Mouse (Mus musculus) spleen, adult 18-20 months (tissue): ENCODE data around the gene Fkbp5.
"Not testable (repeated sequence)": the region's sequence is repeated elsewhere in the genome, so short reads cannot be mapped to it uniquely, and the experiment has no call there.

Experiments
- DNase-seq, 2 experiments: peaks; one replicate each; pipeline ENCODE4 v3.0.0; 2022; ENCODE audit warnings: mixed read lengths in 2 of 2

The Fkbp5 gene

DNA sequence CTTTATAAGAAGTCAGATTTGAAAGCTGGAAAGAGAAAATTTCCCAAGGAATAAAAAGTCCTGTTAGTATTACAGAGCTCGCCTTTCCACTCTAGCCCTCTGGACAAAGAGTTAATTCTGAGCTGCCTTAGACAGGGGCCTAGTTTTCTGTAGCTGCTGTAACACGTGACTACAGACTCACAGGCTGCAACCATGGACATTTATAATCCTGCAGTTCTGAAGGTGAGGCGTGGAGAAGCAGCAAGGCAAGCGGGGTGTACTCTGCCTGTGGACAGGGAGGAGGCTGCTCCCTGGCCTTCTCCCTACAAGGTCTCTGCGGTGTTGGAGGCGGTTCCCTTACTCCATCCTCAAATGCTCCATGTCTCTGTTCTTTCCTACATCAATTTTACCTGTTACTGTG, 64.4 kb downstream of the Fkbp5 start:
- DNase-seq: no peak

DNA sequence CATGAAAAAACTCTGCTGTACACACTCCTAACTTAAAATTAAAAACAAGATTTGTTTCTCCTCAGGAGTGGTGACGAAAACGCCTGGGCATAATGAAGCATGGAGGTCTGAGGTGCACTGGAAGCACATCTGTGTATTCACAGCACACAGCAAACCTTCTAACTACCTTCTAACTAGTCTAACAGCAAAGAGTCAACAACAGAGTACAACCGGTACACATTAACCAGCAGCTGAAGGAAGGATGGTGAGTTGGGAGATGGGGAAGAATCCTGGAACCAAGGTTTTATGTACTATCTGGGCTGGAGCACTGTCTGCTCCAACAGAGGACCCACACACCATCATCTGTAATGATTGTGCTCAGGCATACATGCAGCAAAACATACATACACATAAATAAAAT, 65.4 kb downstream of the Fkbp5 start:
- no peak for DNase-seq

DNA sequence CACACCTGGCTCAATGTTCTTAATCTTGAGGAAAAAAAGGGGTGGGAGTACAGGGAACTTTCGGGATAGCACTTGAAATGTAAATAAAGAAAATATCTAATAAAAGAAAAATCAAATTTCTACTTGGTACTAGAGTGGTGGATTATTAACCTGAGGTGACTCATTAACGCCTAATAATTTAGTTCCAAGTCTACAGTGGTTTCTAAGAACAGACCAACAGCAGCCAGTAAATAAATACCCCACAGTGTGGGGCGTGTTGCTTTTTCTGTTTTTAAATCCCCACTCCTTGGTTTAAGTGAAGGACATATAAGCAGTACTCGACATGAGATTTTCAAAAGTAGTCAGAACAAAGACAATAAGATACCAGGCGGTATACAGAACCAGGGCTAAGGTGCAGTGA, 65.8 kb downstream of the Fkbp5 start:
- no peak for DNase-seq

DNA sequence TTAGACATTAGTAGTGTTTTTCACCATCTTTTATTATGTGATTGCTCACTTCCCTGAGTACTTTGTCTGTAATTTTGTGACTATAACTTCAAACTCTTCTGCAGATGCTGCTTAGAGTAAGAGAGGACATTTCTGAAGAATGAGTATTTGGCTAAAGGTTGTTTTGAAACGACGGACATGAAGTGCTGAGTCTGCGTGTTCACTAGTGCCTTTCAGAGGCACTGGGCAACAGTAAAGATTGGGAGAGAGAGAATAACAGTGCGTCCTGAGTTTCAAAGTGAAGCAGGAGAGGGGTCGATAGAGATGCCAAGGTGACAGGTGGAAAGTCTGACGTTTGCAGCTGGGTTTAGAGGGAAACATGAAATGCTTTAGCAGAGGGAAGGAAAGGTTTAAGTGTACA, 69.1 kb downstream of the Fkbp5 start:
- no peak for DNase-seq

DNA sequence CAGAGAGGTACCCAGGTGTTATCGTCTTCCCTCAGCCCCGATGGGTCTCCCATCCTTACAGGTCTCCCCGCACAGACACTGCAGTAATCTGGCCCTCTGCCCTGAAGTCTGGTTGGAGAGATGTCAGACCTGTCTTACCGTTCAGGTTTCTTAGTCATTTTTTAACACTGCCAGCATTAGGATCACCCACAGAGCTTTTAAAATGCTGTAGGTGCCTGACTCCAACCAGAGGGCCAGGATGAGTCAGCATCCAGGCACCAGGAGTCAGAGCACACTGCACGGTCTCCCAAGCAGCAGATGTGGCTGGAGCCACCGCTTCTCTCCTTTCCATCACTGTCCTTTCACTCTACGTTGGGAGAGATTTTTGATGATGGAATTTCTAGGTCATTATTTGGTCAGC, 69.5 kb downstream of the Fkbp5 start:
- DNase-seq: no peak

DNA sequence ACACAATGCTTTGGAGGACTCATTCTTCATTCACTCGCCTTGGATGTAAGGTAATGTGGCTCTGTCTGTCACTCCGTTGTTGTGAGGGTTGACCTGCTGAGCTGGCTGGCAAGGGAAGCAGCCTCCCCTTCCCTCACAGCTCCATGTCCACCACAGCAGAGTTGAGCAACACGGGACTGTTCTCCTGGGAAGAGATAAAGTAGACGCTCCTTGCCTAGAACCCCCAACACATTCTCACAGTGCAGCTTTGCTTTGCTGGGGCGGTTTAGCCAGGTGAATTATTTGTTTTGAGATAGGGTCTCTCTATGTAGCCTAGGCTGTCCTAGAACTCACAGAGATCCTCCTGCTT, 70.5 kb downstream of the Fkbp5 start:
- DNase-seq: no peak

DNA sequence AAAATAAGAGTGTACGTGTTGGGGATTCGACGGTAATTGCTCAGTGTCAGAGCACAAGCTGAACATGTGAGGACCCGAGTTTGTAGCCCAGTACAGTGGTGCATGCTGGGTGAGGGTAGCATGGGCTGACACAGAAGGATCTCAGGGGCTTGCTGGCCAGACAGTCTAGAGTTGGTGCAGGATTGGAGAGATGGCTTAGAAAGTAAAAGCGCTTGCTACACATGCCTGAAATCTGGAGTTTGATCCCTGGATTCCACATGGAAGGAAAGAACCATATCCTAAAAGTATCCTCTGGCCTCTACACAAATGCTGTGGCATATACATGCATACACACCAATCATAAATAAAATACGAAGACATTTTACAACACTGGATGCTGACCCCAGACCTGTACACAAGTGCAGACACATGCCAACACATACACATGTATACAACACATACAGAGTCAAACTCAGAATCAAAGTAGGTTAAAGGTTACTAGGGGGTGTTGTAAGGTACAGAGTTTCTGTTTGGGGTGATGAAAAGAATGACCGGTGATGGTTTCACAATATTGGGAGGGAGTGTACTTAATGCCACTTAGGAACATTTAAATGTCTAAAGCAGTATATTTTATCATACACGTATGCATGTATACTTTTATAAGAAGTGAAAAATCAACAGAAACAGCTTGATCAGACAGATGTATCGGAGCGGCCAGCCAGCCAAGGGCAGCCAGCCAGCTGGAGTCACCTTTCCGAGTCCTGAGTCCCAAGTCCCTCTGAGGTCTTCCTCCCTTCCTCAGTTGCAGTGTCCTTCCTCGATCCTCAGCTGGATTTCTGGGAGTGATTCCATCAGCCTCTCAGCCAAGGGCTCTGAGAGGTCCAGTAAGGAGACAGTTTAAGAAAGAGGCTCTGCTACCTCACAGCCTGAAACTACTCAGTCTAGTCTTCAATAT, 71.2 kb downstream of the Fkbp5 start:
- no peak for DNase-seq

DNA sequence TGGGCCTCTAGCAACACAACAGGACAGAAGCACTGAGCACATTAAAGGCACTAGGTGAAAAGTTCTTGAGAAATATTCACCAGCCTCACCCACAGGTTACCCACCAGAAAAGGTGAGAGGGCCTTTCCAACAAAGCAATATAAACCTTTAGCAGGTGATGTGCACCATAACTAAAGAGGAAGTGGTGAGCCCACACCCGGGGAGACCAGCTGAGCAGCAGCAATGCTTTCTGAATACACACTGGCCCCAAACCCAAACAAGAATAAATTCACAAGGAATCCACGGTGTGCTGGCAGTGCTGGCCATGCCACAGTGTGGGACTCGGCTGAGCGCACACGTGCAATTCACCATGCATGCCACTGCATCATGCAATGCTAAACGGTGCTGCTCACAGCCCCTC, 74.7 kb downstream of the Fkbp5 start:
- DNase-seq: no peak

DNA sequence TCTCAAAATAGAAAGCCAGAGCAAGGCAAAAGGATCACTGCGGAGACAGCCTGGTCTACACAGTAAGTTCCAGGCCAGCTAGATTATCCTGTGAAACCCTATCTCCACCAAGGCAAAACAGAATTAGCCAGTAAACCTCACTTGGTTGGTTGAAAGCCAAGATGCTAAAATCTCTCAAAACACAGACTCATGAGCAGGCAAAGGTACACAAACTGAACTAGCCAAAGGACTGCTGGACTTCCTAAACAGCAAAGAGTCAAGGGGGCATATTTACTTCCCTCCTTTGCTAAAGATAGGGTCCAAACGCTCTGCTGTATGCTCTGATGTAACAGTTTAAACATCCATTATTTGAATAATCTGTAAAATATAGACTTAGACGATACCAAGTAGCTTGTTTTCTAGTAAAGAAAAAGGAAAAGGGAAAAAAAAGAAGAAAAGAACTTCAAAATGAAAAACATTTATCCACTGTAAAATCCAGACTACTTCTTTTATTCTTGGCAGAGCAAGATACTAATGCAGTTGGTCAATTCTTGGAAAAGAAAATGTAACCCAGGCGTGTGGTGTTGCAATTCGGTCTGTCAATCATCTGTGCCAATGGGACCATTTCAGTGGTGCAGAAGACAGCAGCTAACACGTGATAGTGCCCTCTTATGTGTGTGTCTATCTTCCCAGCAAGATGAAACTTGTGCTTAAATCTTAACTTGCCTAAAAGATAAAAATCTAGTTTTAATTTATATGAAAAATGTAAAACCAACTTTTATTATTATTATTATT, 78.8 kb downstream of the Fkbp5 start:
- no peak for DNase-seq

DNA sequence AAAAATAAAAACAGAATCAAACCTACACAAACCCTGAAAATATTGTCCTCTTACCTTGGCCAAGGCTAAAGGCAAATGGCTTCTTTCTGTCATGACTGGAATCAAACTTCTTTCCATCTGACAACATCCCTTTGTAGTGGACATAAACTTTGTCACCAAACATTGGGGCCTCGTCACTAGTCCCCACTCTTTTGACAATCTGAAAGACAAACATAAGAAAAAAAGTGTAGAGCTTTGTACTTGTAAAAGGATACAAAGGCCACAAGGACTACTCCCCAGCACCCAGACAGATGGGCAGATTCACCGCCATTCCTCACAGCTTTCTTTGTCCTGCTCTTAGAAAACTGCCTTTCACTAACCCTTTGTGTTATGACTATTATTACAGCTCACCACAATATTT, 79.4 kb downstream of the Fkbp5 start:
- DNase-seq: no peak

DNA sequence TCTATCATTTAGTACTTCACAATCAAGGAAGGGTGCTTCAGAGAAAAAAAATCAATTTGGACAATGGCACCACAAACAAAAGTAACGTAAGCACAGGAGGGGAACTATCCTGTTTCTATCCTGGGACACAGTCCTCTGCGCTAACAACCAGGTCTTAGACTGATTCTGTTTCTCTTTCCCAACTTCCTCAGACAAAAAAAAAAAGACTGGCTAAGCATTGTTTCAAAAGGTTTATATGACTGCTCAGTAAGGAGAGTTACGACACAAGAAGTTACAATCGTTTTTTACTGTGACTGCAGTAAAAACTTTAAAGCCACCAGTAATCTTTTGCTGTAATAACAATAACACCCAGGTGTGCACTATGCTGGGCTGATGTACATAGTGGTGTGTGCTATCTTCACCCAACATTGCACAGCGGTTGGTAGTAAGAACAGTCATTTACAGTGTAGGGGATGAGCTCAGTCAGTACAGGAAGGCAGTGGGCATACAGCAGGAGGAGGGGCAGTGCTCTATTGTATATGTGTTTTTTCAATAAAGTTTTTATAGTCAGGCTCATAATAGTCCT, 82.3 kb downstream of the Fkbp5 start:
- no peak for DNase-seq

DNA sequence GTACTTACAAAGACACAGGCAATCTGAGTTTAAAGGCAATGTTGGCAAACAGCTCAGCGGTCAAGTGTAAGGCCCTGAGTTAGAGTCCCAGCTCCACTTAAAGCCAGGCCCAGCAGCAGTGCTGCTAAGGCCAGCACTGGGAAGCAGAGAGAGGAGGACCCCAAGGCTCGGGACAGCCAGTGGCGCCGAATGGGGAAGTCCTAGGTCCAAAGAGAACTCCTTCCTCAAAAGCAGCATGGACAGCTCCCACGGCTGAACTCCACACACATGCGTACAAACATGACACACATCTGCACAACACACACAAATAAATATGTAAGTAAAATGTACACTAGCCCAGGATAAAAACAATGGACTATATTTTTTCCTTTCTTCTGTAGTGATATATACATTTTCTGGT, 84.3 kb downstream of the Fkbp5 start:
- no peak for DNase-seq

DNA sequence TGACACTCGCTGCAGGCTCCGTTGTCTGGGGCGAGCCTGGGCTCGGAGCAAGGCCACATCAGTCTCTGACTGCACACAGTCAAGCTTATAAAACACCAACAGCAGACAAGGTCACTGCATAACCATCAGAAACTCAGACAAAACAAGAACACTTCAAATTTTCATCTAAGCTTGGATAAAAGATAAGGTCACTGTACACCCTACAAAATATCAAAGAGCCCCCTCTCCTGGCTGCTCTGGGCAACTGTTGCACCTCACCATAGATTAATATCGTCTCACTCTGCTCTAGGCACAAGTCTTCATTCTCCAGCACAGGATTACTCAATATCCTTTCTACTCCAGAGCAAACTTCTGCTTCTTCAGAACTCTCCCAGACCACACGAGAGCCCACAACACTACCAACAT, 85.4 kb downstream of the Fkbp5 start:
- DNase-seq: no peak

DNA sequence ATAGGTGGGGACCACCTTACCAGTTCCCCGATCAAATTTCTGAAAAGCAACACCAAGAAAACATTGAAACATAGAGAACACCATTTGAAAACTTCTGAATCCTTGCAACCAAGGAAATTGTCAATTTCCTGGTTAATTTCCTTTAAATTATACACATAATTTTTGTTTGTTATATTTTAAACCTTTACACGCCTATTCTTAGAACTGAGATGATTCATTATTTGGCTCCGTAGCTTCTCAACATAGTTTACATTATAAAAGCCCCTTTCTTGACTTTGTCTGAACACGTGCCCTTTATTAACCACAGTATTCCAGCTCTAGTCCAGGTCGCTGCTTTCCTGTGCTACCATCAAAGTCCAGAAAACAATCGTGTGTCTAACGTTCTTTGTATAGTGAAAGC, 86.3 kb downstream of the Fkbp5 start:
- DNase-seq: no peak

DNA sequence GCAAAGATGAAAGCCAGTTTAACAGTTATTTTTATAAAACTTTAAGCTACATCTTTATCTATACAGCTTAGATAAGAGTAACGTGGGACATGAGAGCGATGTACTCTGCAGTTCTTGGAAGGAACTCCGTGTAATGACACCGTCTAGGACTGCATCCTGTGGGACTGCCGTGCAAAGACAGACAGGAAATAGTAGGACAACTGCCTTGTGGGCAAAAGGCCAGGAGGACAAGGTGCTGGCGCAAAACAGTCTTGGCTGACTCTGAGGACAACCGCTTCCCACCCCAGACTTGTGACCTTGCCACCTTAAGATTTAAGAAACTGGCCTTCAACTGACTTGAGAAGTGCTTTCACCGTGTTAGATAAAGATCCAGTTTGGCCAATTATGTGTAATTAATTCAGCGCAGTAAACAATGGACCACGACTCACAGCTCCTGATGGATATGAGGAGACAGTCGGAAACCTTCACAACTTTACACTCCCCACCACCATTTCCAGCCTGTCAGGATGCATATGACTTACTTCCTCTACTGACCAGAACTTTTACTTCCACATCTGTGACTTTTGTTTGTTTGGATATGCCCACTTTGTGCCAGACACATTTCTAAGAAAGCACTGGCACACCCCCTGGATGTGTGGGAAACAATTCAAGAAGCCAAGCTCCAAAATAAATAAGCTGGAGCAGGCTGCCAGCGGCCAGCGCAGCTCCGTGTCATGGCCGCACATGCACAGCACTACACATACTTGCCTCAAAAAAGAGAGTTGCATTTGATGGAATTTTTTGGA, 88.7 kb downstream of the Fkbp5 start:
- DNase-seq: no peak

DNA sequence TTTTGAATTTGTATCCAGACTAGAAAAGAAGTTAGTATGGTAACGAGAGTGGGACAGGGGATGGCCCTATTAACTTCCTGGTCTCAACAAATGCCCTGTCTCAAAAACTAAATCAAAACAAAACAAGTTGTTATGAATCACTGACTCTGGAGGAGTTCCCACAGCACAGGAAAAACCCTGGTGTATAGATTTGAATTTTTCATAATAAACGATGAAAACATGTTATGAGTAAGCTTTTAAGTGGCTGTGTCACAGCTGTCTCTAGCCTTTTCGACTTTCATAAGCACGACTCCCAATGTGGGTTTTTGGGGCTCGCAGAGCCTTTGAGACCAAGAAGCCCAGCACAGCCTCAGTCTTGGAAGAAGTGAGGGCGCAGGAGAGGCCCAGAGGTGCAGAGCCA, 89.7 kb downstream of the Fkbp5 start:
- DNase-seq: no peak

DNA sequence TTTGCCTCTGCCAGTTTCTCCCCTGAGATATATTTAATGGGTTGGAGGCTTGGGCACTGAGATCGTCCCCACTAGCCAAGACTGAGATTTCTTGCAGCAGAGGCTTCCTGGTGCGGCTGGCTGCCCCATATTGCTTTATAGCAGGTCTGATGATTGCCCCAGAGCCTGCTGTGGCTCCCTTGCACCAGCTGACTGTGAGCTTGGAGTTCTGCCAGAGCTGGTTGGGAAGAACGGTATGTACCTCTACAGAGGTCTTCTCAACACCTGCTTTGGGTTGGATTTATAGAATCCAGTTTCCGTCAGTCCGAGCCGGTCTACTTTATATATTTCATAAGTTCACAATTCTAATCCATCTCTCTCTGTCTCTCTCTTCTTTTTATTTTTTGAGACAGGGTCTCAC, 93.0 kb downstream of the Fkbp5 start:
- no peak for DNase-seq

DNA sequence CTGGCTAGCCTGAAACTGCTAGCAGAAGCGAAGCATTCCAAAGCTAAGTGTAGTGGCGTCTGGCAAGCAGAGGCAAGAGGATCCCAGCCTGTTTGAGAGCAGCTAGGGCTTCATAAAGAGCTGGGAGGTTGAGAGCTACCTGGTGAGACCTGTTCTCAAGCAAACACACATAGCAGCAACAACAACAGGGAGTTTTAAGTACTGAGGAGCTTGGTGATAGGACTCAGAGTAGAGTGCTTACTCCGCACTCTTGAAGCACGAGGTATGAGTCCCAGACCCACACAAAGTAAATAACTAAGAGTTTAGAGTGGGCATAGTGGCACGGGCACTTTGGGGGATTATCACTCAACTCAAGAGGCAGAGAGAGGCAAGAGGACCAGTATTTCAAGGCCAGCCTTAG, 96.3 kb downstream of the Fkbp5 start:
- DNase-seq: no peak

DNA sequence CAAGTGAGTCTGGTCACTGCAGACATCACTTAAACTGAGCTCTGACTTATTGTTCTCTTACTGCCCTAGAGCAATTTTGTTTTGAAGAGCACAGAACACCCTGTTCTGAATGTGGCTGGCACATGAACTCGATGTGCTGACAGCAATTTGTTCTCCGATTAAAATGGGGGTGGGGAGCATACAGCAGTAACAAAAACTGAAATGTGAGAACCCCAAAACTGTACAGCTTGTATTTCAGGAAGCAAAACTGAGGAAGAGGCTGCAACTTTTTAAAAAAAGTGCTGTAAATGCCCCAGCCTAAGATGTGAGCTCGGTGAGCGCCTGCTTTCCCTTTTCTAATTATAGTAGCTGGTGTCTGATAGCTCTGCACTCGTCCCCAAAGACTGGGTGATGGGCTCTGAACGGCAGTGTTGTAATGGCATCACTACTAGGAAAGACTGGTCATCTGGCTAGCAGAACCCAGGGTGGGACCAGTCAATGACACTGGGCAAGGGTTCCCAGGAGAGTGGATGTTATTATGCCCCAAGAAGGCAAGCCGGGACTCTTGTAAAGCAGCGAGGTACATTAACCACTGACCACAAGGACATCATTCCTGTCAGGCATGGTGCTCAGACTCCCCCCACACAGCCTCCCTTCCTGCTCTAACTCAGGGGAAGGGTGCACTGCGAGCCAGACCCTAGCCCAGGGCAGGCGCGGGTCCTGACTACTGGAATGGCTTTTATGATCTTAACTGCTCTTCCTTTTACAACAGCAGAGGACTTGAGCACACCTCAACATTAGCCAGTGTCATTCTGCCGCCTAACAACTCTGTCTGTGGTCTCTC, 96.9 kb downstream of the Fkbp5 start:
- no peak for DNase-seq

DNA sequence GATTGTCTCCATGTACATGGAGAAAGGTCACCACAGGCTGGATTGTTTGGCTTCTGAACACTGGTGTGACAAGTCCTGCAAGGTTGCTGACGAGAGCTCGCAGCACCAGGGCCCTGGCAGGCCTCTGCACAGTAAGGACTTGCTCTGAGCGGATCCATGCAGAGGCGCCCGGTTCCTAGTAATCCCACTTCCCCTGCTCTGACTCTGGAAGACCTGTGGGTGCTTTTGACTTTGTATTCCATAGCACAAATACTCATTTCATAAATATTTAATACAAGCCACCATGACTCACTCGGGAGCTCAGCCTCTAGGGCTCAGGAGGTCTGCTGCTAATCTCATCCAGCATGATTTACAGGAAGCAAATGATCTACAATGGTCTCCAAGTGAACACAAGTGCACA, 97.7 kb downstream of the Fkbp5 start:
- no peak for DNase-seq

DNA sequence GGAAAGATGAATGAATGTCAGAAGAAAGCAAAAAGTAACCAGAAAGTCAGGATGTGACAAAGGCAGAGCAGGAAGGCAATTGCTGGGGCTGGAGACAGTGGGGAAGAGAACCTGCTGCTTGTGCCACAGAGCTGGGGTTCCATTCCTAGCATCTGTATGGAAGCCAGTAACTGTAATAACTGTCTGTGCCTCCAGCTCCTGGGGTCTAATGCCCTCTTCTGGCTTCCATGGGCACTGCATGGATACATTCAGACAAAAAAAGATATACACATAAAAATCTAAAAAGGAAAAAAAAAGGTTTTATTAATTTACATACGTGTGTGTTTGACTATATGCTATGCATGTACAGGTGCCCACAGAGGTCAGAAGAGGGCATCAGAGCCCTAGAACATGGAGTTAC, 98.4 kb downstream of the Fkbp5 start:
- DNase-seq: no peak

DNA sequence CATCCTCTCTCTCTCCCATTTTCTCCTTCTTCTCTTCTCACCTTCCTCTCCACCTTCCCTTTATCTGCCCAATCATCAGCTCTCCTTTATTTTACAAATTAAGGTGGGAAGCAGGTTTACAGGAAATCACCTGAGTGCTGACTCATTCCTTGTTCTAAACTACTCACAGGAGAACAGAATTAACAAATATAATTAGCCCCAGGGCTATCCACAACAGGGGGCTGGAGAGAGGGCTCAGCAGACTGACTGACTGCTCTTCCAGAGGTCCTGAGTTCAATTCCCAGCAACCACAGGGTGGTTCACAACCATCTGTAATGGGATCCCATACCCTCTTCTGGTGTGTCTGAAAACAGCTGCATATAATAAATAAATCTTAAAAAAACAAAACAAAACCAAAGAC, 98.8 kb downstream of the Fkbp5 start:
- not testable (repeated sequence) for DNase-seq
